18 mouse cellular contexts compared by ENCODE assay signal in genomic region chr15:5811958-5812357, GRCm38 (mm10).
"Had no signal": no experiment of that assay in that cellular context is flagged by ENCODE, and none has a peak within 500 bp of the region (broad histone marks: within the 10 kb centered on the region; RNA-seq: fewer than 3 reads in every experiment).

No protein-coding gene starts in this region.

- H3K36me3 ChIP-seq: limb, embryonic 12.5 days; limb, embryonic 15.5 days; lung, embryonic 15.5 days; midbrain, embryonic 10.5 days; midbrain, embryonic 15.5 days; stomach, embryonic 15.5 days had no signal

- H3K4me2 ChIP-seq: limb, embryonic 12.5 days; limb, embryonic 15.5 days; liver, embryonic 11.5 days; lung, embryonic 15.5 days; midbrain, embryonic 15.5 days; stomach, embryonic 15.5 days had no signal

- DNase-seq: kidney, adult 18-20 months; kidney, adult 9 months; kidney, postnatal 14 days; kidney, postnatal 4 days; left cerebral cortex, postnatal 4 days; liver, postnatal 0 days; lung, postnatal 10 days; right cerebral cortex, postnatal 25 days; spleen, adult 18-20 months; thymus, postnatal 25 days had no signal

- H3K9ac ChIP-seq: limb, embryonic 12.5 days; limb, embryonic 15.5 days; liver, embryonic 14.5 days; liver, postnatal 0 days; lung, embryonic 15.5 days; midbrain, embryonic 15.5 days; stomach, embryonic 15.5 days had no signal

- H3K27me3 ChIP-seq: limb, embryonic 12.5 days; limb, embryonic 15.5 days; lung, embryonic 15.5 days; midbrain, embryonic 15.5 days; stomach, embryonic 15.5 days had no signal

- H3K4me3 ChIP-seq: limb, embryonic 12.5 days; limb, embryonic 15.5 days; lung, embryonic 15.5 days; midbrain, embryonic 10.5 days; midbrain, embryonic 15.5 days; stomach, embryonic 15.5 days had no signal

- H3K27ac ChIP-seq: limb, embryonic 12.5 days; limb, embryonic 15.5 days; liver, embryonic 14.5 days; lung, embryonic 15.5 days; midbrain, embryonic 10.5 days; midbrain, embryonic 15.5 days; stomach, embryonic 15.5 days had no signal

- H3K4me1 ChIP-seq: midbrain, embryonic 10.5 days; midbrain, embryonic 15.5 days; stomach, embryonic 15.5 days had no signal

- ATAC-seq: liver, postnatal 0 days; midbrain, embryonic 15.5 days had no signal

- H3K9me3 ChIP-seq: limb, embryonic 12.5 days; limb, embryonic 15.5 days; lung, embryonic 15.5 days; midbrain, embryonic 10.5 days; midbrain, embryonic 15.5 days; stomach, embryonic 15.5 days had no signal
